Mouse (Mus musculus) small intestine, adult 2 months (tissue): Measurements from ENCODE around the gene Ext2.

ENCODE experiments used
- CTCF ChIP-seq: fragments of 200-500 bp; IDR thresholded peaks from 2 replicates; pipeline ENCODE4 v1.5.1; 2012; ENCODE audit warnings: low read depth, mild to moderate bottlenecking, control low read depth, inconsistent platforms, low read length, moderate library complexity, mixed read lengths; ENCODE audit not compliant: insufficient replicate concordance, insufficient read length; ENCODE audit errors: extremely low read depth
- POLR2A ChIP-seq: fragments of 200-500 bp; IDR thresholded peaks from 2 replicates; pipeline ENCODE4 v1.6.1; 2012; ENCODE audit warnings: low read depth, mild to moderate bottlenecking, control low read depth, inconsistent platforms, low read length, moderate library complexity

DNA sequence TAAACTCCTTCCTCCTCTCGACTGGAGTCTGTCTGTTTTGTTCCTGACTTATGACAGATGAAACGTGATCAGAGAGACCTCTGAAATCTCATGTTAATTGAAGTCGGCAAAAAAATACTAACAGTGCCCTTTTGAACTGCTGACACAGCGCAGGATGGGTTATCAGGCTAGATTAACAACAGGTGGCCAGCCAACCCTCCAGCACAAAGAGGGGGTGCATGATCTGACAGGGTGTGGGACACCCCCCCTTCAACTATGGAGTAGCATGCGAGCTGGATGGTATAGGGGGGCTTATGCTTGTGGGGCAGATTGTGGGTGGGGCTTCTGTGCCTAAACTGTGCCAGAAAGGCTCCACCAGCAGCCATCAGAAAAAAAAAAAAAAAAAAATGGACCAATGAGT lies 141.0 kb downstream of the Ext2 start:
- no peak for TF ChIP-seq CTCF
- no peak for TF ChIP-seq POLR2A
